Mouse (Mus musculus): Measurements from ENCODE around the gene Usp35.

GRCm38 (mm10) chr7:97360955-97361354 is 29.1 kb upstream of the Usp35 start:
- TF ChIP-seq EP300 (IDR thresholded peaks at IDR 0.05; ENCODE audit: low read depth): no peak
- no peak for TF ChIP-seq CTCF (IDR thresholded peaks at IDR 0.05; ENCODE audit: low read depth)

All from heart, postnatal 0 days (tissue).